Mouse (Mus musculus) embryo, embryonic 10 days (tissue): Measurements from ENCODE around the gene Rab23.

Experiments used
- DNase-seq: peaks from one replicate; pipeline ENCODE4 v3.0.0-alpha.2; 2015; ENCODE audit warnings: low spot score

Gene Rab23

DNA sequence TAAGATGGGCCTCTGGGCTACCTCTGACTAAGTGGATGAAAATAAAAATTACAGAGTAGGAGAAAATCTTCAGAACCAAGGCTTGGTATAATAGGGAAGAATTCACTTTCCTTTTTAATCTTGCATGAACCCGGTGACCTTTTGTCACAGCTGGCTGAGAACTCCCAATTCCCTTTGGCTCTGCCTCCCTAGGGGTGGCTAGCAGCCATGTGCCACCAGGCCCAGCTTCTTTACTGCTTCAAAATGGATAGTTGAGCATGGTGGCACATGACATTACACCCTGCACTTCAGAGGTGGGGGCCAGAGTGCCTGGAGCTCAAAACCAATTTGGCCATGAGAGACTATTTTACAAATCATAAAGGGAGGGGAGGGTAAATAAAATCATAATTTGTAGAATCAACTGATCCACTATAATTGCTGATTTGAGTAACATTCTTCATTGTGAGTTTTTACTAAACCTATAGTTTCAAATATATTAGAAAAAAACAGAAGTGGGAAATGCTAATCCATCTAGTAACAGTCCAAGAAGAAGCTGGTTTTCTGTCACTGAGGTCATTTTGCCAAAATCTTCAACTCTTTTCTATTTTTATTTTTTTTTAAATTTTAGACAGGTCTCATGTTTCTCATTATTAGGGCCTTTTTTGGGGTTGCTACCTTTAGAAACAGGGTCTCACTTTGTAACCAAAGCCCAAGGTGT lies 48.6 kb downstream of the Rab23 start:
- DNase-seq: no peak

DNA sequence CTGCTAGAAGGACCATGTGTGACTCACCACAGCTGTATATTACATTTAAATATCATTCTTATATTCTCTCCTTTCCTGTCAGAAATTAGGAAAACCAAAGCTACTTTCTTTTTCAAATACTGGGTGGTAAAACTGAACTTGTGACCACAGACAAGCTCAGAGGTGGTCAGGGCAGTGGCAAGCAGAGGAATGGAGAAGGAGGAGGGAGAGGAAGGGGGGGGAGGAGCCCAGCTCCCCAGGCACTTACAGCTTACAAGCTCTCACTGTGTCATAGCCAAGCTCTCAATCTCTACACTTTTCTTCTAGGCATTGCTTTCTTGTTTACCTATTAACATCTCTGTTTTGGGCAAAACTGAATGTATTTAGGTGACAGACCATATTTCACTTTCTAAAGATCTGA lies 49.1 kb downstream of the Rab23 start:
- no peak for DNase-seq

DNA sequence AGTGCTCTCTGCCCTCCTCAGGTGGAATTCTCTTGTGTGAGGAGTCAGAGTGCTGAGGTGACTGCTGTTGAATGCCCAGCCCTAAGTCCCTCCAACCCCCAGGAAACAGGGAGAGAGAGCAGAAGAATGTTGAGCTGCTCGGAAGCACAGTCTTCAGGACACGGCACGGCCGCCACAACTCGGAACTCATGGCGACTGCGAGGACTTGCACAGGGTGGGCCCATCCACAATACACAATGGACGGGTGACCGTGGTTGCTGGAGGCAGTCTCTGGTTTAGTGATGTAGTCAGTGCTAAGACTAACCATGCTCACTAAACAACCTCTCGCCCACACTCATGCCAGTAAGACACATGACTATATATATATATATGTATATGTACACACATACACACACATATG lies 51.9 kb downstream of the Rab23 start:
- DNase-seq: no peak

DNA sequence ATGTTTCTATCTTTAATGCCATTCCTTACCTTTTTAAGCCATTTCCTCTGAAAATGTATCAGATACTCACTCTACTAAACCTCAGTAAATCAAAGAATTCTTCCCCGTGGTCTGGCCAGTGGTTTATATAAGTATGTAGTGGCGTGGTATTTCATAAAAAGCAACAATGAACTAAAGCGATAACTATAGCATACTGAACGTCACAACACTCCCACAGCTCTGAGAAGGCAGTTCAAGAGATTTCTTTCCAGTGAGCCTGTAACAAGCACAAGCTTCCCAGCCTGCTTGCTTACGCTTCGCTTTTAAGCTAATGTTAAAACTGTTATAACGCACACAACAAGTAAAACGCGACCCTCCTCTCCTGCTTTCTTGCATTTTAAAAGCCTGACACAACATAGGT lies 52.4 kb downstream of the Rab23 start:
- no peak for DNase-seq

DNA sequence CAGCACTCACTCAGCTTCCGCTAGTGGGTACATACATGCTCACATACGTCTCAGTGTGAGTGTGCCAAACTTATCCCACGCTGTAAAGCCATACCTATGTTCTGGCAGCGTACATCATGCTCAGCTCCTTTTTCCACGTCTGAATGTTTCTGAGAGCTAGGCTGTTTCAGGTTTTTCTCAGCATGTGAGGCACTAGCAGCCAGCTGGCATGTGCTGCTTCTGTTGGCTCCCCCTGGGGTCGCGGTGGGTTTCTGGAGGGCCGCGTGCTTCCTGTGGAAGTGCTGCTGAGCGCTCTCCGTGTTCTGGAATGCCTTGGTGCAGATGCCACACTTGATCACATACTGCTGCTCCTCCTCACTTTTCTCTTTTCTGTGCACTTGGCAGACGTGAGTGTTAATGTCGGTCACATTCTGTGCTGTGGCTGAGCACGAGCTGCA lies 56.5 kb downstream of the Rab23 start:
- no peak for DNase-seq

DNA sequence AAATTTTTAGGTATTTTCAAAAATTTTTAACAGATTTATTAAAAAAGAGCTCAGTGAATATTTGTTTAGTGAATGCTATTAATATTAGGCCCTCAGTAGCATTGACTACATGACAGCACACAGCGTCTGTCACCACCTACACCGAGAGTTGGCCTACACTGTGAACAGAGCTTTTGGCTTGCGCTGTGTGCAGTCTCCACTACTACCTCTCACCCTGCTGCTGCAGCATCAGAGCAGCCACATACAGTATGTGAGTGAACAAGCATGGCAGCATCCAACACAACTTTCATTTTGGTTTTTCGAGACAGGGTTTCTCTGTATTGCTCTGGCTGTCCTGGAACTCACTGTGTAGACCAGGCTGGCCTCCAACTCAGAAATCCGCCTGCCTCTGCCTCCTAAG lies 64.9 kb downstream of the Rab23 start:
- DNase-seq: no peak

DNA sequence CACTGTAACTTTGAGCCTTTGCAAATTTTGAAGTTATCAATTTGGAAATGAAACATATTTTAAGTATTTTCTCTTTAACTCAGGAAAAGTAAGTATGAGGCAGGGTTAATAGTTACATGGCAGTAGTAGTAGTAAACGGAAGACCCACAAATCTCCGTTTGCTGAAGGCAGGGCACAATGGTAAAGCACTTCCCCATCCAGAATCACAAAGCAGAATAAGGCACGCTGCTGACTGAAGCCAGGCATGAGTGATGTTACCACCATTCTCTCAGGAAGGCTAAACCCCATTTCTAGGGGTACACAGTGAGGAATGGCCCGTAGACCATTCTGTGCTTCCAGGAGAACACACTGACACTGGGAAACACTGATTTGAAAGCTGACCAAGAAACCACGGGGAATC lies 68.4 kb downstream of the Rab23 start:
- no peak for DNase-seq

DNA sequence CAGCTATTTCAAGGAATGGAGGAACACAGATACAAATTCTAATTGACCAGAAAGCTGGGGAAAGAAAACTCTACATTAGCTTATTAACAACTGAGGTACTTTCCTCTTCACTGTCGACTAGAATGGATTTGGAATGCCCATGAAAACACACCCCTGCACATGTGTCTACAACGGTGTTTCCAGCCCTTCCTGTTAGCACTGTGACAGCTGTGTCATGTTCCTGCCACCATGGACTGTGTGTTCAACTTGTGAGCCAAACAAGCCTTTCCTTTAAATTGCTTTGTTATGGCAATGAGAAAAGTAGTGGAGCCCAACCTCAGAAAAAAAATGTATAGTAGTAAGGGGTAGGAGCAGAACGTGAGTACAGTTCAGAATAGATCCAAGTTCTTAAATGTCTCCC lies 68.8 kb downstream of the Rab23 start:
- no peak for DNase-seq
